Comparison of ENCODE assay signal across 15 mouse cellular contexts in the genomic region with DNA sequence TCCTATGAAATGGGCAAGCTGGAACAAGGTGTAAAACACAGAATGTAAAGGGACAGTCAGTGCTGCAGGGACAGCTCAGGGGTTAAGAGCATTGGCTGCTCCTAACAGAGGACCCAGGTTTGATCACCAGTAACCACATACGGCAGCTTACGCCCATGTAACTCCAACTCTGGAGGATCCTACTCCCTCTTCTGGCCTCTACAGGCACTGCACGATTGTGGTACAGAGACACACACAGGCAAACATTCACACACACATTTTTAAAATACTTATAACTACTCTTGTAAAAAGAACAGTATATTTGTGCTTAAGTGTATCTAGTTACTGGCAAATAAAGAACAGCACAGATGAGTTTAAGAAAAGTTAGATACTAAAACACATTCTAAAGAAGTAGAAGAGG. TPM values are rescaled to one million over a fixed set of nuclear protein-coding genes. Genes with fewer than 3 reads are reported as not detected.
A peak's percentile ranks its signal among the peaks of the same experiment; 100 is the strongest.
DNase-seq lines count a peak whose midpoint lies in the region; ATAC-seq and TF ChIP-seq lines count a peak whose summit lies in the region.
"Had no signal": no experiment of that assay in that cellular context is flagged by ENCODE, and none has a peak within 500 bp of the region (broad histone marks: within the 10 kb centered on the region; RNA-seq: fewer than 3 reads in every experiment).

No protein-coding gene starts in this region.

- H3K36me3 ChIP-seq in hindbrain, postnatal 0 days (ENCODE audit: insufficient read depth, low read length): peaks cover 49% of the 10 kb centered on the region
- peaks cover 33% of the 10 kb centered on the region for H3K36me3 ChIP-seq in hindbrain, embryonic 16.5 days (ENCODE audit: control insufficient read depth, insufficient read depth, low read length)
- peaks cover 58% of the 10 kb centered on the region for H3K36me3 ChIP-seq in midbrain, postnatal 0 days (ENCODE audit: insufficient read depth, low read length)
- H3K36me3 ChIP-seq in midbrain, embryonic 15.5 days (replicated peaks): peaks cover 47% of the 10 kb centered on the region
- no peaks in the 10 kb centered on the region for H3K36me3 ChIP-seq in E14TG2a.4 (ENCODE audit: insufficient read depth, low read length)

- DNase-seq in hindbrain, postnatal 0 days (ENCODE audit: low spot score): peak; percentile 22
- no peak for DNase-seq in midbrain, postnatal 0 days (ENCODE audit: low spot score)
- DNase-seq in brain, embryonic 14.5 days (ENCODE audit: low read depth): no peak
- DNase-seq in embryo, embryonic 10 days (ENCODE audit: low spot score): no peak
- DNase-seq in spleen, postnatal 36 days (ENCODE audit: low spot score in 2 of 2): no peak
- DNase-seq: cerebellum, postnatal 36 days; kidney, postnatal 10 days had no signal

- H3K9me3 ChIP-seq in hindbrain, postnatal 0 days (ENCODE audit: low read length): no peaks in the 10 kb centered on the region
- H3K9me3 ChIP-seq in hindbrain, embryonic 16.5 days (ENCODE audit: control insufficient read depth, low read length): no peaks in the 10 kb centered on the region
- H3K9me3 ChIP-seq in midbrain, postnatal 0 days (ENCODE audit: low read length): no peaks in the 10 kb centered on the region
- H3K9me3 ChIP-seq in midbrain, embryonic 15.5 days: no peaks in the 10 kb centered on the region
- no peaks in the 10 kb centered on the region for H3K9me3 ChIP-seq in E14TG2a.4 (ENCODE audit: low read length)
- H3K9me3 ChIP-seq: hindbrain, embryonic 15.5 days; limb, embryonic 13.5 days; neural tube, embryonic 12.5 days had no signal

- H3K27me3 ChIP-seq in hindbrain, postnatal 0 days (ENCODE audit: insufficient read depth, low read length): no peaks in the 10 kb centered on the region
- H3K27me3 ChIP-seq in hindbrain, embryonic 16.5 days (replicated peaks; ENCODE audit: control insufficient read depth, insufficient read depth, low read length): no peaks in the 10 kb centered on the region
- no peaks in the 10 kb centered on the region for H3K27me3 ChIP-seq in midbrain, postnatal 0 days (ENCODE audit: insufficient read depth, low read length)
- H3K27me3 ChIP-seq in midbrain, embryonic 15.5 days (replicated peaks): no peaks in the 10 kb centered on the region
- H3K27me3 ChIP-seq in E14TG2a.4 (ENCODE audit: insufficient read depth, low read length): no peaks in the 10 kb centered on the region
- H3K27me3 ChIP-seq: hindbrain, embryonic 15.5 days; limb, embryonic 13.5 days; neural tube, embryonic 12.5 days had no signal

- no peak overlapping the region for H3K4me3 ChIP-seq in hindbrain, postnatal 0 days (ENCODE audit: low read length)
- H3K4me3 ChIP-seq in hindbrain, embryonic 16.5 days (ENCODE audit: low read length): no peak overlapping the region
- no peak overlapping the region for H3K4me3 ChIP-seq in midbrain, postnatal 0 days (ENCODE audit: low read depth, low read length)
- no peak overlapping the region for H3K4me3 ChIP-seq in midbrain, embryonic 15.5 days
- no peak overlapping the region for H3K4me3 ChIP-seq in E14TG2a.4 (replicated peaks; ENCODE audit: low read length)
- H3K4me3 ChIP-seq: hindbrain, embryonic 15.5 days; limb, embryonic 13.5 days; neural tube, embryonic 12.5 days had no signal

- TF ChIP-seq CTCF in hindbrain, postnatal 0 days (IDR thresholded peaks at IDR 0.05; ENCODE audit: low read depth): peak; percentile 49
- peak; percentile 51 for TF ChIP-seq CTCF in midbrain, postnatal 0 days (IDR thresholded peaks at IDR 0.05)
- peak; percentile 57 for TF ChIP-seq CTCF in E14TG2a.4 (conservative IDR thresholded peaks at IDR 0.05; ENCODE audit: low read length)
- peak; percentile 33; the same call in 1 of the 2 replicates for TF ChIP-seq CTCF in brain, embryonic 14.5 days (IDR thresholded peaks at IDR 0.05; ENCODE audit: borderline replicate concordance, extremely low read depth, insufficient read depth, insufficient read length)

- WGBS in hindbrain, postnatal 0 days: 89% methylated on average over 3 of the region's 3 CpGs
- WGBS in hindbrain, embryonic 16.5 days: 97% methylated on average over 3 of the region's 3 CpGs
- WGBS in midbrain, postnatal 0 days: 86% methylated on average over 3 of the region's 3 CpGs
- 93% methylated on average over 3 of the region's 3 CpGs for WGBS in midbrain, embryonic 15.5 days

- TF ChIP-seq POLR2A in brain, embryonic 14.5 days (IDR thresholded peaks at IDR 0.05; ENCODE audit: borderline replicate concordance, extremely low read depth, insufficient read depth, insufficient read length, poor library complexity, severe bottlenecking): no peak

- no peaks in the 10 kb centered on the region for H3K4me1 ChIP-seq in hindbrain, postnatal 0 days (ENCODE audit: insufficient read depth, low read length)
- H3K4me1 ChIP-seq in hindbrain, embryonic 16.5 days (ENCODE audit: control insufficient read depth, insufficient read depth, low read depth, low read length): peaks cover 4% of the 10 kb centered on the region
- H3K4me1 ChIP-seq in midbrain, postnatal 0 days (ENCODE audit: insufficient read depth, low read length): 0 out of 2 replicates have a peak, but pooled peaks cover 4% of the 10 kb centered on the region
- peaks cover 25% of the 10 kb centered on the region for H3K4me1 ChIP-seq in midbrain, embryonic 15.5 days
- no peaks in the 10 kb centered on the region for H3K4me1 ChIP-seq in E14TG2a.4 (replicated peaks; ENCODE audit: low read depth, low read length)
- H3K4me1 ChIP-seq: limb, embryonic 13.5 days had no signal

- no peak overlapping the region for H3K4me2 ChIP-seq in hindbrain, postnatal 0 days (ENCODE audit: low read depth, low read length)
- no peak overlapping the region for H3K4me2 ChIP-seq in hindbrain, embryonic 16.5 days (ENCODE audit: low read length)
- H3K4me2 ChIP-seq in midbrain, postnatal 0 days (ENCODE audit: low read depth, low read length, poor library complexity, severe bottlenecking): no peak overlapping the region
- H3K4me2 ChIP-seq in midbrain, embryonic 15.5 days: no peak overlapping the region
- H3K4me2 ChIP-seq: hindbrain, embryonic 15.5 days; limb, embryonic 13.5 days; midbrain, embryonic 11.5 days; neural tube, embryonic 12.5 days had no signal

- no peak overlapping the region for H3K9ac ChIP-seq in hindbrain, postnatal 0 days (replicated peaks; ENCODE audit: low read length)
- H3K9ac ChIP-seq in hindbrain, embryonic 16.5 days (ENCODE audit: low read depth, low read length): no peak overlapping the region
- no peak overlapping the region for H3K9ac ChIP-seq in midbrain, postnatal 0 days (replicated peaks; ENCODE audit: low read length, poor library complexity, severe bottlenecking)
- H3K9ac ChIP-seq in midbrain, embryonic 15.5 days: no peak overlapping the region
- H3K9ac ChIP-seq: hindbrain, embryonic 15.5 days; limb, embryonic 13.5 days; neural tube, embryonic 12.5 days had no signal

- no peak for ATAC-seq in hindbrain, postnatal 0 days
- ATAC-seq in hindbrain, embryonic 16.5 days: no peak
- no peak for ATAC-seq in midbrain, postnatal 0 days (ENCODE audit: low FRiP score)
- no peak for ATAC-seq in midbrain, embryonic 15.5 days (replicated peaks)
- ATAC-seq: forebrain, embryonic 14.5 days had no signal

- no peak overlapping the region for H3K27ac ChIP-seq in hindbrain, postnatal 0 days
- no peak overlapping the region for H3K27ac ChIP-seq in hindbrain, embryonic 16.5 days (ENCODE audit: low read depth, low read length)
- no peak overlapping the region for H3K27ac ChIP-seq in midbrain, postnatal 0 days (ENCODE audit: low read depth, low read length)
- no peak overlapping the region for H3K27ac ChIP-seq in midbrain, embryonic 15.5 days
- H3K27ac ChIP-seq: hindbrain, embryonic 15.5 days; limb, embryonic 13.5 days; neural tube, embryonic 12.5 days had no signal

RNA-seq across cellular contexts. Expression of a gene that starts 7.0 kb away (rescaled TPM):
- 48.6 and 50.0 TPM in 2 replicates for total RNA-seq in hindbrain, postnatal 0 days (2014; rRNA removed)
- 71.1 and 71.9 TPM in 2 replicates for polyA plus RNA-seq in hindbrain, postnatal 0 days (2015; fragmentation: Nextera tagmentation; extraction: Ambion mirVana)
- 78.3 and 81.4 TPM in 2 replicates for polyA plus RNA-seq in hindbrain, embryonic 16.5 days (2015; fragmentation: Nextera tagmentation; extraction: Ambion mirVana)
- total RNA-seq in midbrain, postnatal 0 days (2014; rRNA removed): 79.2 and 86.5 TPM in 2 replicates
- polyA plus RNA-seq in midbrain, postnatal 0 days (2015; fragmentation: Nextera tagmentation; extraction: Ambion mirVana): 69.2 and 72.0 TPM in 2 replicates
- 80.4 and 80.9 TPM in 2 replicates for polyA plus RNA-seq in midbrain, embryonic 15.5 days (2015; fragmentation: Nextera tagmentation; extraction: Ambion mirVana)
- polyA plus RNA-seq in brain, embryonic 14.5 days (2012; rRNA removed): 63.1 and 72.4 TPM in 2 replicates

RNA-seq across cellular contexts. Expression of a gene that starts 31.8 kb away (rescaled TPM):
- 33.4 and 38.2 TPM in 2 replicates for total RNA-seq in hindbrain, postnatal 0 days (2014; rRNA removed)
- 23.8 and 26.0 TPM in 2 replicates for polyA plus RNA-seq in hindbrain, postnatal 0 days (2015; fragmentation: Nextera tagmentation; extraction: Ambion mirVana)
- polyA plus RNA-seq in hindbrain, embryonic 16.5 days (2015; fragmentation: Nextera tagmentation; extraction: Ambion mirVana): 23.3 and 25.2 TPM in 2 replicates
- total RNA-seq in midbrain, postnatal 0 days (2014; rRNA removed): 37.3 and 42.6 TPM in 2 replicates
- 30.4 and 31.4 TPM in 2 replicates for polyA plus RNA-seq in midbrain, postnatal 0 days (2015; fragmentation: Nextera tagmentation; extraction: Ambion mirVana)
- polyA plus RNA-seq in midbrain, embryonic 15.5 days (2015; fragmentation: Nextera tagmentation; extraction: Ambion mirVana): 21.9 and 22.3 TPM in 2 replicates
- 9.8 and 14.2 TPM in 2 replicates for polyA plus RNA-seq in brain, embryonic 14.5 days (2012; rRNA removed)
